Mouse (Mus musculus) neural tube, embryonic 14.5 days (tissue): ENCODE data around the gene Usp30. TPM values are rescaled to one million over a fixed set of nuclear protein-coding genes. Genes with fewer than 3 reads are reported as not detected.

Experiments
- ATAC-seq: fragments of 200-750 bp; cut with Nextera tagmentation; 2 replicates; pipeline ENCODE4 v1.8.0; 2017; ENCODE audit warnings: low read depth, mild to moderate bottlenecking, moderate TSS enrichment, moderate library complexity
- H3K27ac ChIP-seq: fragments of 300-500 bp; sonication (generic); 2 replicates; pipeline ENCODE4 v1.5.1; 2014; ENCODE audit warnings: low read depth, mild to moderate bottlenecking, control low read depth, low read length, moderate library complexity, mixed read lengths
- H3K27me3 ChIP-seq: fragments of 300-500 bp; sonication (generic); 2 replicates; pipeline ENCODE4 v1.6.1; 2014; ENCODE audit warnings: low read length; ENCODE audit not compliant: control insufficient read depth, insufficient read depth
- H3K36me3 ChIP-seq: fragments of 300-500 bp; sonication (generic); 2 replicates; pipeline ENCODE4 v1.6.1; 2014; ENCODE audit warnings: low read length, mixed read lengths; ENCODE audit not compliant: control insufficient read depth, insufficient read depth
- H3K4me1 ChIP-seq: fragments of 300-500 bp; sonication (generic); 2 replicates; pipeline ENCODE4 v1.6.1; 2014; ENCODE audit warnings: low read length; ENCODE audit not compliant: control insufficient read depth, insufficient read depth
- H3K4me2 ChIP-seq: fragments of 300-500 bp; sonication (generic); 2 replicates; pipeline ENCODE4 v1.6.1; 2014; ENCODE audit warnings: mild to moderate bottlenecking, low read depth, low read length, control low read depth
- H3K4me3 ChIP-seq: fragments of 300-500 bp; sonication (generic); 2 replicates; pipeline ENCODE4 v1.5.1; 2014; ENCODE audit warnings: low read depth, low read length, control low read depth, mixed read lengths
- H3K9ac ChIP-seq: fragments of 300-500 bp; sonication (generic); replicated peaks from 2 replicates; pipeline ENCODE4 v1.6.1; 2014; ENCODE audit warnings: low read depth, mild to moderate bottlenecking, control low read depth, low read length, mixed read lengths
- H3K9me3 ChIP-seq: fragments of 300-500 bp; sonication (generic); 2 replicates; pipeline ENCODE4 v1.6.1; 2016; ENCODE audit warnings: low read length; ENCODE audit not compliant: control insufficient read depth
- WGBS: fragments of 180-500 bp; shearing (Covaris S2); extraction: QIAGEN DNeasy Blood & Tissue Kit; methylation state at CpG from one replicate; pipeline ENCODE4 v1.1.7; 2014; 5-methylcytosine and 5-hydroxymethylcytosine counted together
- polyA plus RNA-seq: library from polyadenylated mRNA; unstranded; fragments of >200 nt; fragmentation: Nextera tagmentation; extraction: Ambion mirVana; gene quantifications from 2 replicates; pipeline ENCODE4 v1.2.1, GENCODE M21; 2014

The Usp30 gene
- 16.9 and 17.6 TPM in 2 replicates for polyA plus RNA-seq

GRCm38 (mm10) chr5:114065161-114065560, at the start of gene Usp30:
Gene Usp30, plus strand, starts transcription at chr5:114065461.
- Histone ChIP-seq H3K4me2 (no peak within 1 kb of the TSS), H3K9me3 (no peaks in the 10 kb centered on the region), H3K27me3 (no peaks in the 10 kb centered on the region), H3K36me3 (peaks cover 10% of the 10 kb centered on the region; the same call in 1 of the 2 replicates), H3K9ac (no peak within 1 kb of the TSS), H3K27ac (no peak within 1 kb of the TSS), H3K4me3 (no peak within 1 kb of the TSS), H3K4me1 (no peaks in the 10 kb centered on the region)
- ATAC-seq: no peak
- WGBS: 98% methylated on average over 6 of the region's 6 CpGs

- Histone ChIP-seq H3K4me3 (no peak overlapping the region), H3K4me2 (0 out of 2 replicates have a peak overlapping the region, but pooled peaks have one; percentile 18), H3K9me3 (no peaks in the 10 kb centered on the region), H3K4me1 (no peaks in the 10 kb centered on the region), H3K27ac (no peak overlapping the region), H3K9ac (no peak overlapping the region), H3K27me3 (no peaks in the 10 kb centered on the region), H3K36me3 (no peaks in the 10 kb centered on the region)
- 65% methylated on average over 6 of the region's 6 CpGs for WGBS
- no peak for ATAC-seq
Measured at GRCm38 (mm10) chr5:114024390-114024789, 40.9 kb upstream of the Usp30 start.

- Histone ChIP-seq H3K9me3 (no peaks in the 10 kb centered on the region), H3K4me2 (no peak overlapping the region), H3K9ac (no peak overlapping the region), H3K36me3 (no peaks in the 10 kb centered on the region), H3K27ac (no peak overlapping the region), H3K4me1 (no peaks in the 10 kb centered on the region), H3K27me3 (no peaks in the 10 kb centered on the region), H3K4me3 (no peak overlapping the region)
- 7% methylated on average over 10 of the region's 10 CpGs for WGBS
- ATAC-seq: peak; percentile 64
Measured at GRCm38 (mm10) chr5:114024885-114025284, 40.4 kb upstream of the Usp30 start.

GRCm38 (mm10) chr5:114027217-114027944, 37.9 kb upstream of the Usp30 start:
- H3K9ac ChIP-seq: no peak overlapping the region
- no peaks in the 10 kb centered on the region for H3K4me1 ChIP-seq
- H3K4me3 ChIP-seq: no peak overlapping the region
- H3K27me3 ChIP-seq: no peaks in the 10 kb centered on the region
- H3K4me2 ChIP-seq: no peak overlapping the region
- WGBS: 86% methylated on average over 12 of the region's 12 CpGs
- no peaks in the 10 kb centered on the region for H3K9me3 ChIP-seq
- no peaks in the 10 kb centered on the region for H3K36me3 ChIP-seq
- H3K27ac ChIP-seq: no peak overlapping the region
- ATAC-seq: no peak

- H3K27me3 ChIP-seq: no peaks in the 10 kb centered on the region
- H3K4me1 ChIP-seq: no peaks in the 10 kb centered on the region
- no peak overlapping the region for H3K27ac ChIP-seq
- H3K9me3 ChIP-seq: no peaks in the 10 kb centered on the region
- no peak overlapping the region for H3K4me3 ChIP-seq
- no peak for ATAC-seq
- H3K36me3 ChIP-seq: no peaks in the 10 kb centered on the region
- no peak overlapping the region for H3K4me2 ChIP-seq
- no peak overlapping the region for H3K9ac ChIP-seq
- WGBS: 89% methylated on average over 12 of the region's 12 CpGs
Measured at GRCm38 (mm10) chr5:114028111-114028510, 37.1 kb upstream of the Usp30 start.

GRCm38 (mm10) chr5:114030652-114031051, 34.6 kb upstream of the Usp30 start:
- WGBS: 94% methylated on average over 12 of the region's 12 CpGs
- H3K36me3 ChIP-seq: peaks cover 11% of the 10 kb centered on the region; the same call in 1 of the 2 replicates
- no peak for ATAC-seq

GRCm38 (mm10) chr5:114032161-114032763, 33.0 kb upstream of the Usp30 start:
- Histone ChIP-seq H3K36me3 (peaks cover 11% of the 10 kb centered on the region; the same call in 1 of the 2 replicates), H3K4me1 (no peaks in the 10 kb centered on the region), H3K9ac (no peak overlapping the region), H3K4me2 (no peak overlapping the region), H3K27ac (no peak overlapping the region), H3K27me3 (no peaks in the 10 kb centered on the region), H3K4me3 (no peak overlapping the region), H3K9me3 (no peaks in the 10 kb centered on the region)
- WGBS: 86% methylated on average over 3 of the region's 3 CpGs
- no peak for ATAC-seq

More at GRCm38 (mm10) chr5:114030652-114031051, 34.6 kb upstream of the Usp30 start:
- no peaks in the 10 kb centered on the region for H3K9me3 ChIP-seq
- H3K4me1 ChIP-seq: no peaks in the 10 kb centered on the region
- no peak overlapping the region for H3K4me3 ChIP-seq
- no peak overlapping the region for H3K9ac ChIP-seq
- no peaks in the 10 kb centered on the region for H3K27me3 ChIP-seq
- H3K4me2 ChIP-seq: no peak overlapping the region
- no peak overlapping the region for H3K27ac ChIP-seq

- no peak overlapping the region for H3K9ac ChIP-seq
- H3K9me3 ChIP-seq: no peaks in the 10 kb centered on the region
- 77% methylated on average over 7 of the region's 7 CpGs for WGBS
- no peaks in the 10 kb centered on the region for H3K27me3 ChIP-seq
- no peak overlapping the region for H3K4me2 ChIP-seq
- no peak for ATAC-seq
- no peak overlapping the region for H3K27ac ChIP-seq
- H3K4me1 ChIP-seq: no peaks in the 10 kb centered on the region
- peaks cover 11% of the 10 kb centered on the region; the same call in 1 of the 2 replicates for H3K36me3 ChIP-seq
- no peak overlapping the region for H3K4me3 ChIP-seq
Measured at GRCm38 (mm10) chr5:114034393-114034792, 30.9 kb upstream of the Usp30 start.

- H3K27me3 ChIP-seq: no peaks in the 10 kb centered on the region
- no peak overlapping the region for H3K9ac ChIP-seq
- no peak overlapping the region for H3K4me3 ChIP-seq
- 51% methylated on average over 10 of the region's 10 CpGs for WGBS
- no peak for ATAC-seq
- peaks cover 11% of the 10 kb centered on the region; the same call in 1 of the 2 replicates for H3K36me3 ChIP-seq
- no peak overlapping the region for H3K4me2 ChIP-seq
- no peaks in the 10 kb centered on the region for H3K9me3 ChIP-seq
- no peak overlapping the region for H3K27ac ChIP-seq
- no peaks in the 10 kb centered on the region for H3K4me1 ChIP-seq
Measured at GRCm38 (mm10) chr5:114035111-114035510, 30.1 kb upstream of the Usp30 start.
